Mouse (Mus musculus) stomach, postnatal 0 days (tissue): ENCODE measurements at regions not wholly inside any gene's neighbourhood (a gene's known extent, or its start where the extent isn't known, plus 50 kb on each side); places are given as distances from the start of the nearest gene placed in this dataset.

Experiments
- CTCF ChIP-seq: IDR thresholded peaks from 2 replicates; pipeline ENCODE4 v1.5.1; 2016; ENCODE audit warnings: antibody characterized with exemption, low read depth, mild to moderate bottlenecking, moderate library complexity
- EP300 ChIP-seq: optimal IDR thresholded peaks from 2 replicates; pipeline ENCODE3; 2016; ENCODE audit warnings: antibody characterized with exemption

DNA sequence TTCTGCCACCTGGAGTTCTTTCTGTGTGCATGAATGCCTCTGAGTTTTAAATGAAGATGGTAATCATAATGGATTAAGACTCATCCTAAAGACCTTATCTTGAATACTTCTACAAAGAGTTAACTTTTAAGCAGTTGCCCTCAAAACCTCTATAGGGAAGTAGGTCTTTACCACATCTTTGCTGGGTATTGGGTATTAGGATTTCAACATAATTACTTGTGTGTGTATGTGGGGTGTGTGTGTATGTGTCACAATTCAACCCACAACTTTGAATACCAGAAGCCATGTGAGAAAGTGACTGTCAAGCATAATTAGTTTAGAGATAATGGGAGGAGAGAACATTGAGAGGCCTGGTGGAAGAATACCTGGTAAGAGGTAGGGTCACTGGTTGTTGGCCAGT, 111.3 kb upstream of the Trpm3 start:
- no peak for TF ChIP-seq CTCF
- TF ChIP-seq EP300 = no peak
